Mouse (Mus musculus) lung, adult 2 months (tissue): ENCODE data around the gene Ndst2. TPM values are rescaled to one million over a fixed set of nuclear protein-coding genes. Genes with fewer than 3 reads are reported as not detected.

Experiments
- DNase-seq: peaks from one replicate; pipeline ENCODE4 v3.0.0; 2022
- H3K4me1 ChIP-seq: fragments of 200-500 bp; 2 replicates; pipeline ENCODE4 v1.6.1; 2011; ENCODE audit warnings: low read length; ENCODE audit not compliant: control insufficient read depth, insufficient read depth
- H3K4me3 ChIP-seq: fragments of 200-500 bp; replicated peaks from 2 replicates; pipeline ENCODE3; 2011; ENCODE audit warnings: low read depth, mild to moderate bottlenecking, control low read depth, low read length; ENCODE audit errors: extremely low read depth
- CTCF ChIP-seq: fragments of 200-500 bp; IDR thresholded peaks from 2 replicates; pipeline ENCODE4 v1.5.1; 2011; ENCODE audit warnings: mild to moderate bottlenecking, low read length, control low read depth; ENCODE audit not compliant: insufficient read depth
- POLR2A ChIP-seq: fragments of 200-500 bp; IDR thresholded peaks from 2 replicates; pipeline ENCODE4 v1.6.1; 2011; ENCODE audit warnings: low read depth, mild to moderate bottlenecking, control low read depth, low read length, borderline replicate concordance; ENCODE audit errors: extremely low read depth
- WGBS: fragments of 180-500 bp; shearing (Covaris S2); methylation state at CpG from one replicate; pipeline ENCODE4 v1.1.7; 2018; 5-methylcytosine and 5-hydroxymethylcytosine counted together
- polyA plus RNA-seq: library from polyadenylated mRNA; depleted of rRNA; stranded (reverse); fragments of >200 nt; gene quantifications from 2 replicates; pipeline ENCODE4 v1.2.3, GENCODE M21; 2012; rRNA removed

Gene Ndst2
- polyA plus RNA-seq, 1 experiment: 44.0 TPM

- WGBS: 6% methylated on average over 13 of the region's 13 CpGs
- H3K4me1 ChIP-seq: peaks cover 3% of the 10 kb centered on the region
- peak overlapping the region; percentile 59 for H3K4me3 ChIP-seq
- TF ChIP-seq CTCF (no peak), POLR2A (no peak)
- DNase-seq: peak; percentile 49
Measured at GRCm38 (mm10) chr14:20673735-20674063, 60.7 kb downstream of the Ndst2 start.

Other genes with a start within 250 kb of the Ndst2 start
- gene Mss51, start 237.7 kb downstream of the Ndst2 start, polyA plus RNA-seq: 0.42 and 2.6 TPM in 2 replicates
- gene Ppp3cb, start 188.0 kb downstream of the Ndst2 start, polyA plus RNA-seq: 6.5 and 14.2 TPM in 2 replicates
- 14.9 and 17.6 TPM in 2 replicates for gene Usp54, start 93.5 kb downstream of the Ndst2 start, polyA plus RNA-seq
- 19.8 TPM in 1 of 2 replicates, not detected in the other for gene Myoz1, start 78.0 kb downstream of the Ndst2 start, polyA plus RNA-seq
- gene Synpo2l, start 66.2 kb downstream of the Ndst2 start, polyA plus RNA-seq: 1.5 and 4.3 TPM in 2 replicates
- 175 TPM in 2 replicates for gene Sec24c, start 60.3 kb downstream of the Ndst2 start, polyA plus RNA-seq
- 24.8 and 34.9 TPM in 2 replicates for gene Fut11, start 39.6 kb downstream of the Ndst2 start, polyA plus RNA-seq
- 19.7 and 23.2 TPM in 2 replicates for gene Chchd1, start 31.6 kb downstream of the Ndst2 start, polyA plus RNA-seq
- 221 and 236 TPM in 2 replicates for gene Zswim8, start 27.0 kb downstream of the Ndst2 start, polyA plus RNA-seq
- gene Camk2g, start 59.5 kb upstream of the Ndst2 start, polyA plus RNA-seq: 30.1 and 30.9 TPM in 2 replicates
- gene Plau, start 102.1 kb upstream of the Ndst2 start, polyA plus RNA-seq: 2.2 and 6.1 TPM in 2 replicates
- 96.8 and 144 TPM in 2 replicates for gene Vcl, start 194.8 kb upstream of the Ndst2 start, polyA plus RNA-seq